In the genomic region with DNA sequence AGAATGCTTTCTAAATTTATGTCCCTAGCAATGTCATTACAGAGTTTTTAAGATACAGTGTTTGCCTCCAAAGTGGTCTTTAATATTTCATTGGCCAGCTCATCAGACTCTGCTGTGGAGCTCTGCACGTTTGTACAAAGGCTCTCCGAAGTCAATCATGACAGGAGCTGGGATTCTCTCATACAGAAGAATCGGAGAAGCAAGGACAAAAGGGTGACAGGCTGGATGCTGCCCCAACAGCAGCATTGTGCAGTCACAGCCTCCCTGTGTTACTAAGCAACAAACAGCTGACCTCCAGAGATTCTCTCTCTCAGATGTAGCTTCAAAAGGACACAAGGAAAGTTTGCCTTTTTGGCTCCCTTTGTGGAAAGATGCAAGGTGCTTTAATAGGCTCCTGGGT, we compare ENCODE assay signal across 22 mouse cellular contexts. TPM values are rescaled to one million over a fixed set of nuclear protein-coding genes. Genes with fewer than 3 reads are reported as not detected.
"Had no signal": no experiment of that assay in that cellular context is flagged by ENCODE, and none has a peak within 500 bp of the region (broad histone marks: within the 10 kb centered on the region; RNA-seq: fewer than 3 reads in every experiment).

A gene (plus strand): TSS at position 301 of the 400 bp plus-strand sequence.

- H3K36me3 ChIP-seq: hindbrain, embryonic 15.5 days; liver, embryonic 15.5 days; midbrain, embryonic 12.5 days had no signal

- H3K4me3 ChIP-seq: hindbrain, embryonic 15.5 days; layer of hippocampus, adult 2 months; liver, embryonic 15.5 days; midbrain, embryonic 12.5 days had no signal

- H3K4me1 ChIP-seq: hindbrain, embryonic 15.5 days had no signal

- H3K9me3 ChIP-seq: hindbrain, embryonic 15.5 days; liver, embryonic 15.5 days; midbrain, embryonic 12.5 days had no signal

- H3K9ac ChIP-seq: hindbrain, embryonic 15.5 days; liver, embryonic 15.5 days; midbrain, embryonic 12.5 days had no signal

- DNase-seq: kidney, adult 11 months; kidney, postnatal 10 days; kidney, postnatal 4 days; lung, adult 2 months; lung, postnatal 4 days; spleen, adult 18-20 months; thymus, postnatal 36 days had no signal

- ATAC-seq: lung, postnatal 0 days had no signal

- H3K4me2 ChIP-seq: hindbrain, embryonic 15.5 days; liver, embryonic 11.5 days; liver, embryonic 15.5 days; midbrain, embryonic 12.5 days had no signal

- H3K27me3 ChIP-seq: hindbrain, embryonic 15.5 days; midbrain, embryonic 12.5 days had no signal

- H3K27ac ChIP-seq: hindbrain, embryonic 15.5 days; layer of hippocampus, adult 2 months; liver, embryonic 15.5 days; midbrain, embryonic 12.5 days had no signal

RNA-seq across cellular contexts. Expression of the gene that starts here (rescaled TPM):
- total RNA-seq: layer of hippocampus, adult 2 months; layer of hippocampus, postnatal 10 days; left cerebral cortex, postnatal 36 days; megakaryocyte, adult 5-6 weeks had no signal
- polyA plus RNA-seq: hindbrain, embryonic 15.5 days; intestine, embryonic 14.5 days; kidney, embryonic 14.5 days; limb, embryonic 14.5 days; liver, embryonic 11.5 days; liver, embryonic 15.5 days; lung, adult 2 months; lung, postnatal 0 days; midbrain, embryonic 12.5 days; neural tube, embryonic 11.5 days; stomach, embryonic 14.5 days; thymus, postnatal 0 days had no signal
